Mouse (Mus musculus) olfactory bulb, adult 2 months (tissue): Measurements from ENCODE around the gene Hexim1. TPM values are rescaled to one million over a fixed set of nuclear protein-coding genes. Genes with fewer than 3 reads are reported as not detected.
A peak's percentile ranks its signal among the peaks of the same experiment; 100 is the strongest.

Experiments
- H3K27ac ChIP-seq: fragments of 200-500 bp; 2 replicates; pipeline ENCODE4 v1.5.1; 2012; ENCODE audit warnings: low read depth, low read length; ENCODE audit not compliant: insufficient read depth
- H3K4me1 ChIP-seq: fragments of 200-500 bp; 2 replicates; pipeline ENCODE4 v1.6.1; 2012; ENCODE audit warnings: low read length; ENCODE audit not compliant: control insufficient read depth, insufficient read depth
- H3K4me3 ChIP-seq: fragments of 200-500 bp; 2 replicates; pipeline ENCODE4 v1.5.1; 2012; ENCODE audit warnings: mild to moderate bottlenecking, low read depth, low read length, moderate library complexity; ENCODE audit not compliant: insufficient read depth
- CTCF ChIP-seq: fragments of 200-500 bp; IDR thresholded peaks from 2 replicates; pipeline ENCODE4 v1.5.1; 2012; ENCODE audit warnings: low read depth, mild to moderate bottlenecking, low read length, moderate library complexity; ENCODE audit not compliant: insufficient read depth
- POLR2A ChIP-seq: fragments of 200-500 bp; IDR thresholded peaks from 2 replicates; pipeline ENCODE4 v1.6.1; 2012; ENCODE audit warnings: mild to moderate bottlenecking, low read depth, low read length, moderate library complexity; ENCODE audit not compliant: insufficient read depth
- WGBS: fragments of 180-500 bp; shearing (Covaris S2); methylation state at CpG from one replicate; pipeline ENCODE4 v1.1.7; 2018; 5-methylcytosine and 5-hydroxymethylcytosine counted together
- polyA plus RNA-seq: library from polyadenylated mRNA; stranded (reverse); fragments of >200 nt; gene quantifications from 2 replicates; pipeline ENCODE4 v1.2.4, GENCODE M21; 2012; ENCODE audit warnings: low replicate concordance; ENCODE audit not compliant: missing spikeins, insufficient read depth, insufficient read length

The Hexim1 gene
- polyA plus RNA-seq, 1 experiment = not detected

- H3K4me1 ChIP-seq = peaks cover 34% of the 10 kb centered on the region
- H3K4me3 ChIP-seq = no peak overlapping the region
- TF ChIP-seq CTCF (no peak), POLR2A (no peak)
- WGBS = 29% methylated on average over 11 of the region's 11 CpGs
- peak overlapping the region; percentile 95 for H3K27ac ChIP-seq
Measured at GRCm38 (mm10) chr11:103141101-103141943, 25.3 kb downstream of the Hexim1 start.

- H3K4me1 ChIP-seq = peaks cover 34% of the 10 kb centered on the region
- peak overlapping the region; percentile 95 for H3K27ac ChIP-seq
- 16% methylated on average over 1 of the region's 1 CpGs for WGBS
- TF ChIP-seq POLR2A = no peak
- TF ChIP-seq CTCF = no peak
- H3K4me3 ChIP-seq = no peak overlapping the region
Measured at GRCm38 (mm10) chr11:103141944-103142255, 25.9 kb downstream of the Hexim1 start.

- peak overlapping the region; percentile 53 for H3K4me3 ChIP-seq
- peaks cover 34% of the 10 kb centered on the region for H3K4me1 ChIP-seq
- 9% methylated on average over 8 of the region's 8 CpGs for WGBS
- peak overlapping the region; percentile 95 for H3K27ac ChIP-seq
- TF ChIP-seq CTCF = no peak
- peak; percentile 46; the same call in 1 of the 2 replicates for TF ChIP-seq POLR2A
Measured at GRCm38 (mm10) chr11:103142441-103143182, 26.6 kb downstream of the Hexim1 start.

DNA sequence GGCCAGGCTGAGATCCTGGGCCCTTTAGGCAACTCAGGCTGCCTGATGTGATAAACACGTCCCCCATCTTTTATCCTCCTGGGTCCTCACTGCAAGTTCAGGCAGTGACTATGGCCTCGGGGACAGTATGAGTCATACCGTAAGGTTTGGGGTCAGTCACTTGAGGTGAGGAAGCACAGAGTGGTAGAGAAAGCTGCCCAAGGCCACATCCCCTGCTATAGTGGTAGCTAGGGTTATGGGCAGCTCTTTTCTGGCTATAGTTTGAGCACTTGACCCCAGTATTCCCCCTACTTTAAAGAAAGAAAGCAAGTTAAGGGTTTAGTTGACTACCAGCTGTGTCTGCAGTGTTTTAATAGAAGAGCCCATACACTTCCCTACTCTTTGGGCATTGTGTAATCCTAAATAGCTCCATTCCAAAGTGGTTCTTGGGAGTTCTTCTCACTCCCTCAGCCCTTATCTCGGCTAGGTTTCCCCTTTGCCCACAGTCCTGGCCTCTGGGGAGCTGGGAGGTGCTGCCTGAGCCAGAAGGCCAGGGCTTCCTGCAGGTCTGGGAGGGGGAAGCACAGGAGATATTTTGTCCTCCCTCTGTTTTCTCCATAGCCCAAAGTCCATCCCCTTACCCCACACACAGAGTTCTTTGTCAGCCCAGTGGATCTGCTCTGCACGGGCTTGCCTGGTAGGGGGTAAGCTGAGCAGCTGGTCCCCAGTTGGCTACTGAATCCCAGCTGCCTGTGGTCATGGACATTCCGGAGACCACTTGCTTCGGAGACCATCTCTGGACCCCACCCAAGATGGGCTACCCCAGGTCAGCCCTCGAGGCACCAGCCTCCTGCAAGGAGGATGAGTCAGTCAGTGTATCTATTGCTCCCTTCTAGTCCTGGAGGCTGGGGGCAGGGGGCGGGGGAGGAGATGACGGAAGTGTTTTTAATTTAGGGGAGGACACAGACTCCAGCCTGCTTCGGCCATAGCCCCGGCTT is 28.6 kb downstream of the Hexim1 start:
- no peak for TF ChIP-seq POLR2A
- no peak for TF ChIP-seq CTCF
- Histone ChIP-seq H3K4me1 (peaks cover 34% of the 10 kb centered on the region), H3K27ac (no peak overlapping the region; the same call in 1 of the 2 replicates), H3K4me3 (no peak overlapping the region)
- WGBS = 52% methylated on average over 12 of the region's 12 CpGs

GRCm38 (mm10) chr11:103146386-103146785 is 30.4 kb downstream of the Hexim1 start:
- 89% methylated on average over 4 of the region's 4 CpGs for WGBS
- no peak overlapping the region for H3K4me3 ChIP-seq
- no peak overlapping the region for H3K27ac ChIP-seq
- H3K4me1 ChIP-seq = peaks cover 20% of the 10 kb centered on the region
- TF ChIP-seq CTCF (no peak), POLR2A (no peak)

- TF ChIP-seq CTCF (no peak), POLR2A (no peak)
- H3K4me3 ChIP-seq = no peak overlapping the region
- H3K27ac ChIP-seq = no peak overlapping the region
- WGBS = 71% methylated on average over 4 of the region's 4 CpGs
- peaks cover 8% of the 10 kb centered on the region for H3K4me1 ChIP-seq
Measured at GRCm38 (mm10) chr11:103147766-103148165, 31.7 kb downstream of the Hexim1 start.

- 98% methylated on average over 4 of the region's 4 CpGs for WGBS
- Histone ChIP-seq H3K4me1 (peaks cover 2% of the 10 kb centered on the region; the same call in 1 of the 2 replicates), H3K4me3 (no peak overlapping the region), H3K27ac (no peak overlapping the region)
- TF ChIP-seq CTCF = no peak
- TF ChIP-seq POLR2A = no peak
Measured at GRCm38 (mm10) chr11:103149771-103150170, 33.7 kb downstream of the Hexim1 start.

- Histone ChIP-seq H3K4me3 (peak overlapping the region; percentile 17), H3K4me1 (peaks cover 10% of the 10 kb centered on the region), H3K27ac (no peak overlapping the region)
- TF ChIP-seq POLR2A = no peak
- peak; percentile 95 for TF ChIP-seq CTCF
- 4% methylated on average over 25 of the region's 25 CpGs for WGBS
Measured at GRCm38 (mm10) chr11:103158621-103159478, 42.8 kb downstream of the Hexim1 start.
